Mouse (Mus musculus): ENCODE results near the gene Zfhx3. TPM values are rescaled to one million over a fixed set of nuclear protein-coding genes. Genes with fewer than 3 reads are reported as not detected.

Gene Zfhx3
- polyA plus RNA-seq, 1 experiment from 2014 or later = 8.2 TPM

- no peak overlapping the region for H3K4me2 ChIP-seq (replicated peaks; ENCODE audit: low read depth, low read length)
- 78% methylated on average over 9 of the region's 9 CpGs for WGBS
- no peak overlapping the region for H3K4me3 ChIP-seq (ENCODE audit: low read depth, low read length)
- H3K9ac ChIP-seq (replicated peaks; ENCODE audit: low read depth) = no peak overlapping the region
- no peak overlapping the region for H3K27ac ChIP-seq (ENCODE audit: low read length)
- H3K4me1 ChIP-seq (ENCODE audit: insufficient read depth, low read depth, low read length) = no peaks in the 10 kb centered on the region
- ATAC-seq (no peak), DNase-seq (ENCODE audit: low spot score) (no peak)
- no peaks in the 10 kb centered on the region for H3K27me3 ChIP-seq (replicated peaks; ENCODE audit: insufficient read depth, low read length)
- TF ChIP-seq EP300 (IDR thresholded peaks at IDR 0.05) (no peak), CTCF (IDR thresholded peaks at IDR 0.05) (no peak)
- no peaks in the 10 kb centered on the region for H3K9me3 ChIP-seq (ENCODE audit: low read length)
- H3K36me3 ChIP-seq (ENCODE audit: insufficient read depth, low read length) = no peaks in the 10 kb centered on the region
Measured at GRCm38 (mm10) chr8:109001031-109001430, 1058.6 kb downstream of the Zfhx3 start.

- DNase-seq (ENCODE audit: low spot score) (no peak), ATAC-seq (no peak)
- TF ChIP-seq EP300 (IDR thresholded peaks at IDR 0.05) = no peak
- no peaks in the 10 kb centered on the region for H3K9me3 ChIP-seq (ENCODE audit: low read length)
- no peak overlapping the region for H3K9ac ChIP-seq (replicated peaks; ENCODE audit: low read depth)
- no peaks in the 10 kb centered on the region for H3K27me3 ChIP-seq (replicated peaks; ENCODE audit: insufficient read depth, low read length)
- H3K4me1 ChIP-seq (ENCODE audit: insufficient read depth, low read depth, low read length) = no peaks in the 10 kb centered on the region
- no peaks in the 10 kb centered on the region for H3K36me3 ChIP-seq (ENCODE audit: insufficient read depth, low read length)
- H3K27ac ChIP-seq (ENCODE audit: low read length) = no peak overlapping the region
- no peak overlapping the region for H3K4me3 ChIP-seq (ENCODE audit: low read depth, low read length)
- no peak overlapping the region for H3K4me2 ChIP-seq (replicated peaks; ENCODE audit: low read depth, low read length)
- 81% methylated on average over 5 of the region's 5 CpGs for WGBS
Measured at GRCm38 (mm10) chr8:109001923-109002322, 1059.5 kb downstream of the Zfhx3 start.

GRCm38 (mm10) chr8:109006986-109007385 is 1064.5 kb downstream of the Zfhx3 start:
- no peak for DNase-seq (ENCODE audit: low spot score)

More at GRCm38 (mm10) chr8:109006986-109007385, 1064.5 kb downstream of the Zfhx3 start:
- no peak overlapping the region for H3K9ac ChIP-seq (replicated peaks; ENCODE audit: low read depth)
- 73% methylated on average over 9 of the region's 9 CpGs for WGBS
- no peak overlapping the region for H3K27ac ChIP-seq (ENCODE audit: low read length)
- TF ChIP-seq CTCF (IDR thresholded peaks at IDR 0.05) (no peak), EP300 (IDR thresholded peaks at IDR 0.05) (no peak)
- no peak overlapping the region for H3K4me3 ChIP-seq (ENCODE audit: low read depth, low read length)
- no peaks in the 10 kb centered on the region for H3K27me3 ChIP-seq (replicated peaks; ENCODE audit: insufficient read depth, low read length)
- H3K9me3 ChIP-seq (ENCODE audit: low read length) = no peaks in the 10 kb centered on the region
- H3K36me3 ChIP-seq (ENCODE audit: insufficient read depth, low read length) = no peaks in the 10 kb centered on the region
- no peak for ATAC-seq
- H3K4me1 ChIP-seq (ENCODE audit: insufficient read depth, low read depth, low read length) = no peaks in the 10 kb centered on the region
- H3K4me2 ChIP-seq (replicated peaks; ENCODE audit: low read depth, low read length) = no peak overlapping the region

Small RNA genes lying within 50 kb of the gene (microRNA-seq; reads per million reads assigned to microRNA genes)
- 0.73 reads per million for gene Mir3108
